ENCODE assay signal across 23 mouse cellular contexts in genomic region chr17:27541984-27542383, GRCm38 (mm10). TPM values are rescaled to one million over a fixed set of nuclear protein-coding genes. Genes with fewer than 3 reads are reported as not detected.
"Had no signal": no experiment of that assay in that cellular context is flagged by ENCODE, and none has a peak within 500 bp of the region (broad histone marks: within the 10 kb centered on the region; RNA-seq: fewer than 3 reads in every experiment).

No protein-coding gene starts in this region.

- ATAC-seq: lung, postnatal 0 days; midbrain, embryonic 16.5 days had no signal

- H3K36me3 ChIP-seq: liver, embryonic 15.5 days; midbrain, embryonic 10.5 days; midbrain, embryonic 12.5 days; neural tube, embryonic 13.5 days; neural tube, embryonic 15.5 days; stomach, embryonic 15.5 days had no signal

- DNase-seq: lung, adult 18-20 months; lung, embryonic 14.5 days; lung, postnatal 14 days; lung, postnatal 4 days; midbrain, embryonic 14.5 days; retina, postnatal 1 day; right cerebral cortex, adult 18-20 months; right cerebral cortex, postnatal 14 days; thymus, adult 2 months; thymus, postnatal 25 days; thymus, postnatal 4 days had no signal

- H3K27me3 ChIP-seq: liver, embryonic 15.5 days; neural tube, embryonic 13.5 days; neural tube, embryonic 15.5 days; stomach, embryonic 15.5 days had no signal

- H3K4me1 ChIP-seq: midbrain, embryonic 12.5 days; neural tube, embryonic 13.5 days; neural tube, embryonic 15.5 days; stomach, embryonic 15.5 days had no signal

- H3K9me3 ChIP-seq: liver, embryonic 15.5 days; midbrain, embryonic 10.5 days; midbrain, embryonic 12.5 days; neural tube, embryonic 13.5 days; neural tube, embryonic 15.5 days; stomach, embryonic 15.5 days had no signal

- H3K4me2 ChIP-seq: liver, embryonic 15.5 days; lung, embryonic 14.5 days; midbrain, embryonic 12.5 days; neural tube, embryonic 13.5 days; neural tube, embryonic 15.5 days; stomach, embryonic 15.5 days had no signal

- H3K9ac ChIP-seq: liver, embryonic 15.5 days; lung, embryonic 14.5 days; midbrain, embryonic 12.5 days; neural tube, embryonic 13.5 days; neural tube, embryonic 15.5 days; stomach, embryonic 15.5 days had no signal

- H3K4me3 ChIP-seq: liver, embryonic 15.5 days; midbrain, embryonic 10.5 days; midbrain, embryonic 12.5 days; myocyte; neural tube, embryonic 13.5 days; neural tube, embryonic 15.5 days; stomach, embryonic 15.5 days had no signal

- H3K27ac ChIP-seq: liver, embryonic 15.5 days; midbrain, embryonic 10.5 days; midbrain, embryonic 12.5 days; neural tube, embryonic 13.5 days; neural tube, embryonic 15.5 days; stomach, embryonic 15.5 days; stomach, postnatal 0 days had no signal

RNA-seq across cellular contexts. Expression of gene Grm4, which starts 20.8 kb away (rescaled TPM):
- total RNA-seq: megakaryocyte, adult 5-6 weeks; megakaryocyte-erythroid progenitor cell, adult 5-6 weeks had no signal
- polyA plus RNA-seq: lung, postnatal 0 days; myocyte had no signal
